Mouse (Mus musculus) intestine, postnatal 0 days (tissue): ENCODE measurements around the gene Add3. TPM values are rescaled to one million over a fixed set of nuclear protein-coding genes. Genes with fewer than 3 reads are reported as not detected.

Source experiments
- ATAC-seq: fragments of 200-750 bp; cut with Nextera tagmentation; 2 replicates; pipeline ENCODE4 v1.8.0; 2017; ENCODE audit warnings: mild to moderate bottlenecking, moderate TSS enrichment, moderate library complexity
- H3K27ac ChIP-seq: fragments of 300-500 bp; sonication (generic); 2 replicates; pipeline ENCODE4 v1.5.1; 2014; ENCODE audit warnings: mild to moderate bottlenecking, low read depth, low read length, moderate library complexity
- H3K27me3 ChIP-seq: fragments of 300-500 bp; sonication (generic); replicated peaks from 2 replicates; pipeline ENCODE4 v1.6.1; 2014; ENCODE audit warnings: low read length, mixed read lengths; ENCODE audit not compliant: control insufficient read depth, insufficient read depth
- H3K36me3 ChIP-seq: fragments of 300-500 bp; sonication (generic); 2 replicates; pipeline ENCODE4 v1.6.1; 2014; ENCODE audit warnings: mild to moderate bottlenecking, moderate library complexity; ENCODE audit not compliant: control insufficient read depth, insufficient read depth
- H3K4me1 ChIP-seq: fragments of 300-500 bp; sonication (generic); replicated peaks from 2 replicates; pipeline ENCODE4 v1.6.1; 2014; ENCODE audit warnings: antibody characterized with exemption, low read length, mixed read lengths; ENCODE audit not compliant: control insufficient read depth, insufficient read depth
- H3K4me2 ChIP-seq: fragments of 300-500 bp; sonication (generic); replicated peaks from 2 replicates; pipeline ENCODE4 v1.6.1; 2014; ENCODE audit warnings: low read depth, mild to moderate bottlenecking, moderate library complexity
- H3K4me3 ChIP-seq: fragments of 300-500 bp; sonication (generic); 2 replicates; pipeline ENCODE4 v1.5.1; 2014; ENCODE audit warnings: low read depth, low read length
- H3K9ac ChIP-seq: fragments of 300-500 bp; sonication (generic); 2 replicates; pipeline ENCODE4 v1.6.1; 2014; ENCODE audit warnings: mild to moderate bottlenecking, low read depth, low read length
- H3K9me3 ChIP-seq: fragments of 300-500 bp; sonication (generic); 2 replicates; pipeline ENCODE4 v1.6.1; 2016; ENCODE audit warnings: mixed run types; ENCODE audit not compliant: control insufficient read depth
- CTCF ChIP-seq: sonication (generic); IDR thresholded peaks from 2 replicates; pipeline ENCODE4 v1.5.1; 2016; ENCODE audit warnings: low read depth, mild to moderate bottlenecking, control low read depth, antibody characterized with exemption, moderate library complexity
- WGBS: fragments of 180-500 bp; shearing (Covaris S2); extraction: QIAGEN DNeasy Blood & Tissue Kit; methylation state at CpG from one replicate; pipeline ENCODE4 v1.1.7; 2014; 5-methylcytosine and 5-hydroxymethylcytosine counted together
- polyA plus RNA-seq: library from polyadenylated mRNA; unstranded; fragments of >200 nt; fragmentation: Nextera tagmentation; extraction: Ambion mirVana; gene quantifications from 2 replicates; pipeline ENCODE4 v1.2.1, GENCODE M21; 2015

Add3 gene
- polyA plus RNA-seq, 1 experiment from 2014 or later = 46.8 TPM

GRCm38 (mm10) chr19:53140804-53141250, 584 bp downstream of the Add3 start:
- Histone ChIP-seq H3K4me2 (peak overlapping the region; percentile 84), H3K9ac (peak overlapping the region; percentile 64), H3K9me3 (no peaks in the 10 kb centered on the region), H3K36me3 (no peaks in the 10 kb centered on the region), H3K4me3 (peak overlapping the region; percentile 99), H3K27ac (peak overlapping the region; percentile 86), H3K4me1 (peaks cover 4% of the 10 kb centered on the region; the same call in 1 of the 2 replicates), H3K27me3 (no peaks in the 10 kb centered on the region)
- no peak for TF ChIP-seq CTCF
- 11% methylated on average over 6 of the region's 6 CpGs for whole genome bisulfite sequencing
- ATAC-seq = no peak

DNA sequence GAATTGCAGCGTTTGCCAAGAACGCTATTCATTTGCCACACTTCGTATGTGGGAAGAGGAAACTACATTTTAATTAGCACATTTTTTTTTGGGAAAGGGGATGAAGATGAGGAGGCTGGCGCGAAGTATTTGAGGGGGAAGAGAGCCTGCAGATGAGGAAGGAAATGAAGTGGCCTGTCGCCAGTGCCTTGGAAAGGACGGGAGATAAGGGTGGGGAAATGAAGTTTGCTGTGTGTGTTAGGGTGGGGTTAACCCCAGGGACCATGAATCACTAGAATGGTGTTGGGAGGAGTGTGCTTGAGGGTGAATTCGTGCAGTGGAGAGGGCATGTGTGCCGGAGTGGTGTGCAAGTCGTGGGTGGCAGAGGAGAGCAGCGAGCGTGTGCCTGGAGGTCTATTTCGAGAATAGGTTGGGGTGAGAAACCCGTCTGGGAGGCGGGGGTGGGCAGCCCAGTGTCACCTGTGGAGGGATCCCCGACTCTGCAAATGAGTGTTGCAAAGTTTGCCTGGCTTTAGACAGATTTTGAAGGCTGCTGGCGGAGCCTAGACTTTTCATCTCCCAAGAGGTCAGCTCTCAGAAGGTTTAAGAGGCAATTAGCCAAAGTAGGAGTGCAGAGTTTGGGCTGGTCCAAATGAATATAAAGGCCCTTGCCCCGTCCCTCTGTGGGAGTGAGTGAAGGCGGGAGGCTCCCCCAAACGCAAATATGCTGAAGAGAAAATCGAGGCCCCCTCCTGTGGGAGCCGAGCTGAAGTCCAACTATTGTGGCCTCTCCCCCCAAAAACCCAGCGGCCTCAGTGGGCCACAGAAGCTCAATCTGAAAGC, 1.2 kb downstream of the Add3 start:
- WGBS = 1% methylated on average over 23 of the region's 23 CpGs
- peak overlapping the region; percentile 64 for H3K9ac ChIP-seq
- no peaks in the 10 kb centered on the region for H3K9me3 ChIP-seq
- H3K4me2 ChIP-seq = peak overlapping the region; percentile 84
- no peak for TF ChIP-seq CTCF
- no peak for ATAC-seq
- peak overlapping the region; percentile 86 for H3K27ac ChIP-seq
- H3K27me3 ChIP-seq = no peaks in the 10 kb centered on the region
- H3K4me3 ChIP-seq = peak overlapping the region; percentile 99
- no peaks in the 10 kb centered on the region for H3K36me3 ChIP-seq
- H3K4me1 ChIP-seq = 0 out of 2 replicates have a peak, but pooled peaks cover 4% of the 10 kb centered on the region

- Histone ChIP-seq H3K4me1 (0 out of 2 replicates have a peak, but pooled peaks cover 4% of the 10 kb centered on the region), H3K36me3 (no peaks in the 10 kb centered on the region), H3K27me3 (no peaks in the 10 kb centered on the region), H3K4me3 (peak overlapping the region; percentile 99), H3K4me2 (peak overlapping the region; percentile 84), H3K9me3 (no peaks in the 10 kb centered on the region), H3K27ac (peak overlapping the region; percentile 86), H3K9ac (peak overlapping the region; percentile 93)
- under 1% methylated on average over 82 of the region's 84 CpGs for WGBS
- TF ChIP-seq CTCF = peak; percentile 83
- peak; percentile 98 for ATAC-seq
Observed at GRCm38 (mm10) chr19:53142190-53143107, 2.2 kb downstream of the Add3 start.

DNA sequence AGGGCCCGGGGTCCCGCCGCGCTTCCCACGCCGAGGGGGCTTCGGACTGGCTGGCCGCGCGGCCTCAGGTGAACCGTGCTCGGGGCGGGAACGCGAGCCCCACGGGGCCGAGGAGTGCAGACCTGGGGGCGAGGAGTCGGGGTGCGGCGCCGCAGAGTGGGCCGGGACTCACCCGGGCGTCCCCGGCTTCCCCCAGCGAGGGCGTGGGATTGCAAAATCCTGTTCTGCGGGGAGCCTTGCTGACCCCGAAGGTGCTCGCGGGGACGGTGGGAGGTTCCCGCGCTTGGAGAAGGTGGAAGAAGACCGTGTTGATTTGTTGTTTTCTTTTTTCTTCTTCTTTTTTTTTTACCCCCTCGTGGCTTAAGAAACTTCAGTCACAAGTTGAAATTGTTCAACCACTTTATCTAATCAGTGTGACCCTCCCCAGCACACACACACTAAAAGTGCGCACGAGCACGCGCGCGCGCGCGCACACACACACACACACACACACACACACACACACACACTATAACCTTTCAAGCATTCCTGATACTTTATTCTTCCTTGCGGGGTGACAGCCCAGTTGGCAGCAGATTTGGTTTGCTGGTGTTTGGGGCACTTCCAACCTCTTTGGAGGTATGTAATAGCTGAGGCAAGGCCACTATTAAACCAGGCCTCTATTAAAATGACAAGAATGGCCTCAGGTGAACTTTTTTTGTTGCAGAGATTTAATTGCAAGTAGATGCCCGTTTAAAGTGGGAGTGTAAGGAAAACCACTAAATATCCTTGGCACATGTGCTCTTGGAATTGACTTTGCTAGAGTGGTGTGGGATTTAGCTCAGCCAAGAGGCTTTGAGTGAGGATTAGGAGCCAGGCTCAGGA, 3.1 kb downstream of the Add3 start:
- peak overlapping the region; percentile 99 for H3K4me3 ChIP-seq
- TF ChIP-seq CTCF = no peak

DNA sequence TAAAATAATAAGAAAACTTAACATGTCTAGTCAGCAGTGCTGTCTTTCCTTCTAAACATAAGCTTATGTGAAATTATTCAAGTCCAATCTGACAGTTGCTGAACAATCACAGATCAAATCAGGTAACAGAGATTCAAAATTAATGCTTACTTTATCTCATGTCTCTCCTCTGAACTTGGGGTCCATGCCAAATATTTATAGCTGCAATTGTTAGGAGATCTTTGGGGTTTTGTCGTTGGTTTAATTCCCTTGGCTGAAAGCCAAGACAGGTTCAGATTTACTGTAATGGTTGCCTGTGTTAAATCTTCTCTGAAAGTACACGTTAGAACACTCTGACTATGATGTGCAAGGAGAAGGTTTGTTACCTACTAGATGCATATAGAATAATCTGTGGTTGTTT, 4.8 kb downstream of the Add3 start:
- 4% methylated on average over 2 of the region's 2 CpGs for WGBS
- Histone ChIP-seq H3K27ac (no peak overlapping the region), H3K27me3 (no peaks in the 10 kb centered on the region), H3K4me1 (0 out of 2 replicates have a peak, but pooled peaks cover 4% of the 10 kb centered on the region), H3K9me3 (no peaks in the 10 kb centered on the region), H3K4me2 (peak overlapping the region; percentile 84), H3K4me3 (0 out of 2 replicates have a peak overlapping the region, but pooled peaks have one; percentile 7), H3K9ac (no peak overlapping the region), H3K36me3 (no peaks in the 10 kb centered on the region)
- ATAC-seq = no peak
- no peak for TF ChIP-seq CTCF

More for the DNA sequence above, 3.1 kb downstream of the Add3 start:
- no peaks in the 10 kb centered on the region for H3K36me3 ChIP-seq
- H3K27ac ChIP-seq = peak overlapping the region; percentile 85
- WGBS = under 1% methylated on average over 47 of the region's 48 CpGs
- H3K27me3 ChIP-seq = no peaks in the 10 kb centered on the region
- H3K9ac ChIP-seq = peak overlapping the region; percentile 93
- H3K4me2 ChIP-seq = peak overlapping the region; percentile 84
- H3K4me1 ChIP-seq = 0 out of 2 replicates have a peak, but pooled peaks cover 4% of the 10 kb centered on the region
- ATAC-seq = 0 out of 2 replicates have a peak, but pooled peaks have one; percentile 5
- H3K9me3 ChIP-seq = no peaks in the 10 kb centered on the region
